Mouse (Mus musculus) liver, embryonic 13.5 days (tissue): Measurements from ENCODE around the gene Afmid. TPM values are rescaled to one million over a fixed set of nuclear protein-coding genes. Genes with fewer than 3 reads are reported as not detected.

ENCODE experiments used
- ATAC-seq: fragments of 200-750 bp; cut with Nextera tagmentation; 2 replicates; pipeline ENCODE4 v1.8.0; 2017; ENCODE audit warnings: low read depth, mild to moderate bottlenecking, moderate number of reproducible peaks, moderate library complexity
- DNase-seq: peaks from one replicate; pipeline ENCODE4 v3.0.0; 2022
- H3K27ac ChIP-seq: fragments of 300-500 bp; sonication (generic); 2 replicates; pipeline ENCODE4 v1.5.1; 2015; ENCODE audit warnings: moderate library complexity, mild to moderate bottlenecking, inconsistent platforms
- H3K27me3 ChIP-seq: fragments of 300-500 bp; sonication (generic); 2 replicates; pipeline ENCODE4 v1.6.1; 2015; ENCODE audit warnings: mild to moderate bottlenecking, inconsistent platforms
- H3K36me3 ChIP-seq: fragments of 300-500 bp; sonication (generic); 2 replicates; pipeline ENCODE4 v1.6.1; 2015; ENCODE audit warnings: mild to moderate bottlenecking, inconsistent platforms
- H3K4me1 ChIP-seq: fragments of 300-500 bp; sonication (generic); replicated peaks from 2 replicates; pipeline ENCODE4 v1.6.1; 2015; ENCODE audit warnings: inconsistent platforms
- H3K4me2 ChIP-seq: fragments of 300-500 bp; sonication (generic); 2 replicates; pipeline ENCODE4 v1.6.1; 2015; ENCODE audit warnings: inconsistent platforms, mild to moderate bottlenecking, moderate library complexity
- H3K4me3 ChIP-seq: fragments of 300-500 bp; sonication (generic); replicated peaks from 2 replicates; pipeline ENCODE4 v1.5.1; 2015; ENCODE audit warnings: mild to moderate bottlenecking, inconsistent platforms
- H3K9ac ChIP-seq: fragments of 300-500 bp; sonication (generic); 2 replicates; pipeline ENCODE4 v1.6.1; 2015; ENCODE audit warnings: mild to moderate bottlenecking, inconsistent platforms
- H3K9me3 ChIP-seq: fragments of 300-500 bp; sonication (generic); replicated peaks from 2 replicates; pipeline ENCODE4 v1.6.1; 2016; ENCODE audit warnings: inconsistent platforms
- WGBS: fragments of 180-500 bp; shearing (Covaris S2); methylation state at CpG from one replicate; pipeline ENCODE4 v1.1.7; 2015; ENCODE audit not compliant: insufficient replicate concordance; 5-methylcytosine and 5-hydroxymethylcytosine counted together
- polyA plus RNA-seq: library from polyadenylated mRNA; unstranded; fragments of >200 nt; fragmentation: Nextera tagmentation; extraction: Ambion mirVana; gene quantifications from 2 replicates; pipeline ENCODE4 v1.2.1, GENCODE M21; 2015

The Afmid gene
- polyA plus RNA-seq, 1 experiment from 2014 or later: 7.8 TPM

DNA sequence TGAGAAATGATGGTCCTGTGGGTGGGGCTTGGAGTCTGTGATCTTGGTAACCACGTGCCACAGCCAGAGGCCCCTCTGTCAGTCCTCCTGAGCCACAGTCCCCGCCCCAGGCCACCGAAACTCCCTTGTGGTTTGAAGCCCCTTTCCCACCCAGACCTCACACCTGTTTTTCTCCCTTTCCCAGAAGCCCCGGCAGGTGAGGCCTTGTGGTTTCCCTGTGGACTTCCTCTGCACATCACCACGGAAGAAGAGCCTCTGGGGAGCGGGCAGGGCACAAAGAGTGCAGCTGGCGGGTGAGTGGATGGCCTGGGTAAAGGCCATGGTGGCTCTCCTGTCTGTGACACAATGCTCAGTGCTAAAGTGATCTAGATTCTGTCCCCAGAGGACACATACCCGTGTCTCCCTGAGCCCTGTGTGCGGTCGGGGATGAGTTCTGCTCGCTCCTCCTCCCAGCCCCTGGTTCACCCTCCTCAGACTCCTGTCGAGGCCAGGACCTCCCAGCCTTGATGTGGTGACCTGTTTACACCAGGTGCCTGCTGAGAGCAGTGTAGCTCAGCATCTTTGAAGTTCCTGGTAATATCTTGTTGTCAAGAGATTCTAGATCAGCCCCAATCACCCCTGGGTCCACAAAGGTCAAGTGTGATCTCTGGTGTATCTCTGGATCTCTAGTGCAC, 46.3 kb downstream of the Afmid start:
- no peak overlapping the region for H3K27ac ChIP-seq
- no peak overlapping the region for H3K9ac ChIP-seq
- no peaks in the 10 kb centered on the region for H3K36me3 ChIP-seq
- no peak overlapping the region for H3K4me3 ChIP-seq
- peaks cover 33% of the 10 kb centered on the region for H3K4me1 ChIP-seq
- no peaks in the 10 kb centered on the region for H3K9me3 ChIP-seq
- DNase-seq (no peak), ATAC-seq (no peak)
- WGBS: 30% methylated on average over 12 of the region's 12 CpGs
- H3K4me2 ChIP-seq: no peak overlapping the region
- peaks cover 31% of the 10 kb centered on the region for H3K27me3 ChIP-seq

DNA sequence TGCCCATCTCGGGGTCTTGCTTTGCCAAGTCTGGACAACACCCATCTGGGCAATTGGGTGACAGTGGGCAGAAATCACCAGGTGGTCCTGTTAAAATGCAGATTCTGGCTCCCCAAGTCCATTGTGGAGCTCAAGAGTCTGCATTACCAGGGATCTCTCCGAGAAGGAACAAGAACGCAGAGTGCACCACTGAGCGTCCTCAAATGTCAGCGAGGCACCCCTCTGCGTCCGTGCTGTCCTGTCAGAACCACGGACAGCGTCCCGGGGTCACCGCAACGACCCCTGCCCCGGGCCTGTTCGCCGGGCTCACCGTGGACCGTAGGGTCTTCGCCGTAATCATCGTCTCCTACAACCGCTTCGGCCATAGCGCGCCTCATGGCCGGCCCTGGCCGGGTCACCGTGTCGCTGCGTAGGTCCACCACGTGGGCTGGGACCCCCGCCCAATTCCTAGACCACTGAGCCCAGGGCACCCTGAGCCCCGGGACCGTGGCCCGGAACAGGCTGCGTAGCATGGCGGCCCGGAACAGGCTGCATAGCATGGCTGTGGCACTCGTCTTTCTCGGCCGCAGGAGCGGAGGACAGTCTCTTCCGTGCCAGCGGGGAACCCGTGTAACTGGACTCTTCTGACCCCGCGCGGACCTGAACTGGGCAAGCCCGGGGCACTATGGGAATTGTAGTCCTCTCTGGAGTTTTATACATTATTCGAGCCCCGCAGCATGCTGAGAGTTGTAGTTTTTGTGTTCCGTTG, 47.3 kb downstream of the Afmid start, which contains the start of gene Tha1:
Gene Tha1 (minus strand): TSS at position 621 of the 748 bp plus-strand sequence.
- Histone ChIP-seq H3K27ac (no peak within 1 kb of the TSS), H3K36me3 (no peaks in the 10 kb centered on the region), H3K4me2 (peak within 1 kb of the TSS; percentile 74), H3K27me3 (peaks cover 31% of the 10 kb centered on the region), H3K9me3 (no peaks in the 10 kb centered on the region), H3K4me1 (peaks cover 43% of the 10 kb centered on the region), H3K9ac (peak within 1 kb of the TSS; percentile 61), H3K4me3 (peak within 1 kb of the TSS; percentile 62)
- no peak for DNase-seq
- WGBS: 2% methylated on average over 51 of the region's 51 CpGs
- peak; percentile 50 for ATAC-seq

DNA sequence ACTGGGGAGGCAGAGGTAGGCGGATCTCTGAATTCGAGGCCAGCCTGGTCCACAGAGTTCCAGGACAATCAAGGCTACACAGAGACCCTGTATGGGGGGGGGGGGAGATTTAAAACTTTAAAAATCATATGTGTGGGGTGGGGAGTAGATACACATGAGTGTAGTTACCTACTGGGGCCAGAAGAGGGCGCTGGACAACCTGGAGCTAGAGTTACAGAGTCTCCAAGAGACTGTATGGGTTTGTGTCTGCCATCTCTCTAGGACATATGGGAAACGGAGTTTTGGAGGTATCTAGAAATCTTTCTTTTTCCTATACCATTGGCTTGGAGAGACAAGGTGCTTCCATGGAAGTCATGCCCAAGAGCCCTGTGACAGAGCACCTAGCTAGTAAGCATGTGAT, 48.7 kb downstream of the Afmid start:
- H3K9ac ChIP-seq: no peak overlapping the region
- H3K9me3 ChIP-seq: no peaks in the 10 kb centered on the region
- no peak overlapping the region for H3K4me2 ChIP-seq
- no peak overlapping the region for H3K4me3 ChIP-seq
- DNase-seq (no peak), ATAC-seq (no peak)
- H3K36me3 ChIP-seq: no peaks in the 10 kb centered on the region
- peaks cover 56% of the 10 kb centered on the region for H3K4me1 ChIP-seq
- 46% methylated on average over 4 of the region's 4 CpGs for WGBS
- H3K27ac ChIP-seq: no peak overlapping the region
- peaks cover 34% of the 10 kb centered on the region for H3K27me3 ChIP-seq

DNA sequence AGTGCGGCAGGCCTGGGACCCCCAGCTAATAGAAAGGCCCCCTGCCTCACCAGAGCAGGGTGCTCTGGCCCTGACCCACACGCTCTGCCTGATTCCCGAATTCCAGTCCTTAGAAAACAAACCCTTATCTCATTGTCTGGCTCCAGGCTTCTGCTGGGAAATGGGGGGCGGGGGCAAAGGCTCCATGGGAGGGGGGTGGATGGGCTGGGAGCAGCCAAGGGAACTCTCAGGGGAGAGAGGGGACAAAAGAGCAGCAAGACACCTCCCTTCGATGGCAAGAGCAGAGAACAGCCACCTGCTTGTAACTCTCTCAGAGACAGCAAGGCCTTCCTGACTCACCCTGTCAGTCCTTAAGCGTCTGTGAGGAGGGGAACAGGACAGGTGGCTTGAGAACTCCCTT, 50.0 kb downstream of the Afmid start:
- Histone ChIP-seq H3K27me3 (peaks cover 34% of the 10 kb centered on the region), H3K4me2 (no peak overlapping the region), H3K9ac (no peak overlapping the region), H3K4me3 (no peak overlapping the region), H3K4me1 (peaks cover 60% of the 10 kb centered on the region), H3K27ac (no peak overlapping the region), H3K9me3 (no peaks in the 10 kb centered on the region), H3K36me3 (no peaks in the 10 kb centered on the region)
- 47% methylated on average over 6 of the region's 6 CpGs for WGBS
- ATAC-seq: no peak
- no peak for DNase-seq

DNA sequence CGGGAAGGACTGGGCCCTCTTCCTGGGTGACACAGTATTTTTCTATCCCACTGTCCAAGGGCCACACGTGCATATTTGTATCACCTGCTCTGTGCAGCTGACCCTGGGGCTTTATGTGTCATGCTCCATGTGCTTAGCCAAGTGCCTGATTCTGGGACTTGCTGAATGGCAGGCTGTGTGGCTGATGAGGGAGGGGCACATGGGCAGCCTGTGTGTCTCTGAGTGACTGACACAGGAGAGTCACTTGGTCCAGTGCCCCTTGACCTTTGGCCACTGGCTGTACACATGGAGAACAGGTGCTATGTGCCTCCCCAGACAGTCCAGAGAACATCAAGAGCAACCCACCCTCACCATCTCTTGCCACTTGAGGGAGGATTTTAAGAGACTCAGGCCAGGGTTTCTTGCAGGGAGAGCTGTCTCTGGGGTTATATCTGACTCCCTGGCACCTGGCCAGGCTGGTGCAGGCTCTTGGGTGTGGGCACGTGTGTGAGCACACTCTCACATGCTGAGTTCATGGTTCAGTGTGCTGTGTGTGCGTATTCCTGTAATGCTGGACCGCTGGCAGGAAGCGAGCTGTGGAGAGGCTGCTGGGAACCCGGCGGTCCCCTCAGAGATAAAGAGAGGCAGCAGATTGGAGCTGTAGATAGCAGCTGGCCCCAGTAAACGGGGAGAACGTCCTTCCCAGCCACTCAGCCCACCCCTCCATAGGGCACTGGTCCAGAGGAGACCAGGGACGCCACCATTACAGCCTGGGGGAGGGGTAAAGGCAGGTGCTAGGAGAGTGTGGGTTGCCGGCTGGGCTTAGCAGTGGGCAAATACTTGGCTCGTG, 52.4 kb downstream of the Afmid start:
- Histone ChIP-seq H3K9me3 (no peaks in the 10 kb centered on the region), H3K4me1 (peaks cover 55% of the 10 kb centered on the region), H3K9ac (peak overlapping the region; percentile 26; the same call in 1 of the 2 replicates), H3K27ac (peak overlapping the region; percentile 66), H3K4me3 (no peak overlapping the region), H3K36me3 (no peaks in the 10 kb centered on the region), H3K4me2 (peak overlapping the region; percentile 41), H3K27me3 (peaks cover 10% of the 10 kb centered on the region)
- WGBS: 6% methylated on average over 13 of the region's 13 CpGs
- ATAC-seq: peak; percentile 26; the same call in 1 of the 2 replicates
- DNase-seq: no peak

DNA sequence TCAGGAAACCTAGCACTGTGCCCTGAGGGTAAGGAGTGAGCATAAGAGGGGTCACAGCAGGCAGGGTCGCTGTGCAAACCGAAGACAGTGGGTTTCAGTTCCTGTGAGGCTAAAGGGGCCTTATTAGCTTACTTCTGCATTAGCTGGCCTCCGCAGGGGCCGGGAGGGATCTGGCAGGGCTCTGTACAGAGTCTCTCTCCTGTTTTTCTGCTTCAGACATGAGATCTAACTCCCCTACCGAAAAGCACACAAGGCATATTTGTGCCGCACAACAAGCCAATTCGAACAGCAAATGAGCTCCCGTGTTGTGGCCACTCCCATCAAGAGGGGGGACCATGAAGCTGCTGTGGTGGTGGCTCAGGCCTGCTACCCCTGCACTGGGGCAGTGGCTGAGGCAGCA, 53.2 kb downstream of the Afmid start:
- Histone ChIP-seq H3K4me3 (no peak overlapping the region), H3K4me2 (peak overlapping the region; percentile 41), H3K9ac (no peak overlapping the region), H3K36me3 (no peaks in the 10 kb centered on the region), H3K4me1 (peaks cover 51% of the 10 kb centered on the region), H3K9me3 (no peaks in the 10 kb centered on the region), H3K27me3 (0 out of 2 replicates have a peak, but pooled peaks cover 3% of the 10 kb centered on the region), H3K27ac (peak overlapping the region; percentile 66)
- DNase-seq: no peak
- ATAC-seq: no peak
- WGBS: 12% methylated on average over 8 of the region's 8 CpGs

DNA sequence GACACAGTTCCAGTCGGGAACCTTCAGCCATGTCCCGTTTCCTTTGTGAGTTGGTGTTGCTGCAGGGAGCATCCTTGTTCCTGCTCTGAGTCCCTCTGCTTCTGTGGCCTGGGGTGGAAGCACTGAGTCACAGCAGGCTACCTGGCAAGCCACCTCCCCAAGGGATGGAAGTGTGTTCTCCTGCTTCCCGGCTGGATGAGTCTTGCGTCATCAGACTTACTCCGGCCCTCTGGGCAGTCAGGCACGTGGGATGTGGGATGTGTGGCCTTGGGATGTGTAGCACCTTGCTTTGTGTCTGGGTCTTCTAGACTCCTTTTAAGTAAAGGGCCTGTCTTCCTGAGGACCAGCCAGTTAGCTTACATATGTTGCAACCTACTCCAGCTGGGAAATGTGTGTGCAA, 54.0 kb downstream of the Afmid start:
- Histone ChIP-seq H3K27ac (peak overlapping the region; percentile 66), H3K9ac (no peak overlapping the region), H3K9me3 (no peaks in the 10 kb centered on the region), H3K27me3 (0 out of 2 replicates have a peak, but pooled peaks cover 3% of the 10 kb centered on the region), H3K4me2 (no peak overlapping the region), H3K4me3 (no peak overlapping the region), H3K36me3 (no peaks in the 10 kb centered on the region), H3K4me1 (peaks cover 51% of the 10 kb centered on the region)
- ATAC-seq (no peak), DNase-seq (no peak)
- 65% methylated on average over 6 of the region's 6 CpGs for WGBS

DNA sequence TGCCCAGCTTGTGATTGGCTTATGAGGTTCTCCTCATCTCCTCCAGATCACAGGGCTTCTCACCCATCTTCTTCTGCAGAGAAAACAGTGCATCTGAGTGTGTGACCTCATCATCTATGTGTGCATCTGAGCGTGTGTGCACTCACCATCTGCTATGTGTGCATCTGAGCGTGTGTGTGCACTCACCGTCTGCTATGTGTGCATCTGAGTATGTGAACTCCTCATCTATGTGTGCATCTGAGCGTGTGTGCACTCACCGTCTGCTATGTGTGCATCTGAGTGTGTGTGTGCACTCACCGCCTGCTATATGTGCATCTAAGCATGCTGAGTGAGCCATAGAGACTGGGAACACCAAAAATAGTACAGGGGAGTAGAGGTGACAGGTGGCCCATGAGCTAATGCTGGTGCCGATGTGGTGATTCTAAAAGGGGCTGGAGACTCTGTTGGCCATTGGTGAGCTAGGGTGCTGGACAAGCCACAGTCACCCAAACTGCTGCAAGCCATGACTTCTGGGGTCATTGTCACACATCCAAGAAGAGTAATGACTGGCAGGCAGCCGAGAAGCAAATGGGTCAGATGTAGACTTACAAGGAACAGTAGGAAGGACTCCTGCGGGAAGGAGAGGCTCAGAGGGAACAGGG, 54.7 kb downstream of the Afmid start:
- peak overlapping the region; percentile 32; the same call in 1 of the 2 replicates for H3K27ac ChIP-seq

DNA sequence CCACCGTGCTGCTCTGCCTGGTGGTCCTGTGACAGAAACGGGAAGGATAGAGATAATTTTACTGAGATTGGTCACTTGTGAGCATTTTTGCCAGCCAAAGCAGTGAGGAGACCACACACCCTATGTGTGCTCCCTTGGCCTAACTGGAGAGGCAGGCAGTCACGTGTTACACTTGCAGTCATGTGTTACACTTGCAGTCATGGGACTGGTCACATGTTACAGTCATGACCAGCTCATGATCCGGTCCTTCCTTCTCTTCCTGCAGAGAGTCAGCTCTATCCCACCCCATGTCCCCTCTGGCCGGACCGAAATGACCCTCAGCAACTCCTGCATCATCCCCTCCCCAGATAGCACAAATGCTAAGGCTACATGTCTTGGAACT, 55.2 kb downstream of the Afmid start:
- Histone ChIP-seq H3K27ac (peak overlapping the region; percentile 32; the same call in 1 of the 2 replicates), H3K36me3 (no peaks in the 10 kb centered on the region), H3K4me2 (no peak overlapping the region), H3K4me1 (peaks cover 48% of the 10 kb centered on the region), H3K27me3 (0 out of 2 replicates have a peak, but pooled peaks cover 3% of the 10 kb centered on the region), H3K9me3 (no peaks in the 10 kb centered on the region), H3K4me3 (no peak overlapping the region), H3K9ac (no peak overlapping the region)
- ATAC-seq (no peak), DNase-seq (no peak)
- WGBS: 47% methylated on average over 6 of the region's 6 CpGs

More for the DNA sequence above, 54.7 kb downstream of the Afmid start:
- H3K9me3 ChIP-seq: no peaks in the 10 kb centered on the region
- H3K4me3 ChIP-seq: no peak overlapping the region
- H3K4me2 ChIP-seq: no peak overlapping the region
- H3K4me1 ChIP-seq: peaks cover 46% of the 10 kb centered on the region
- 0 out of 2 replicates have a peak, but pooled peaks cover 3% of the 10 kb centered on the region for H3K27me3 ChIP-seq
- DNase-seq: no peak
- WGBS: 76% methylated on average over 9 of the region's 9 CpGs
- ATAC-seq: no peak
- no peaks in the 10 kb centered on the region for H3K36me3 ChIP-seq
- H3K9ac ChIP-seq: no peak overlapping the region

DNA sequence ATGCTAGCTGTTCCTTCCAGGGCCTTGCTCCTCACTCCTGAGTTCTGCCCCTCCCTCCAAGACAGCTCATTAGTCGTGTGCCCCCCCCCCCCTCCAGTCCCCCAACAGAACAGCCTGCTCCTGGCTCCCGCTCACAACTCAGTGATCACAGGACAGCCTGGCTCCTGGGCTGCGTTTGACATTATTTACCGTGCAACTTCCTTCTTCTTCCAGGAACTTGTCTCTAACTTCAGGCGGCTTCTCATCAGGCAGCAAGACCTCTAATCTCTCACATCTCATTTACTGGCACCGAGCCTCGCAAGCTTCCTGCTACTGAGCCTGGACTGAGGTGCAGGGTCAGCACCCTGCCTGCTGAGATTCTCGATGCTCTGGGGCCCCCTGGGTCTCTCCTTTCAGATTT, 56.1 kb downstream of the Afmid start:
- Histone ChIP-seq H3K4me2 (no peak overlapping the region), H3K36me3 (no peaks in the 10 kb centered on the region), H3K4me1 (peaks cover 53% of the 10 kb centered on the region), H3K27me3 (0 out of 2 replicates have a peak, but pooled peaks cover 3% of the 10 kb centered on the region), H3K27ac (peak overlapping the region; percentile 64), H3K9me3 (no peaks in the 10 kb centered on the region), H3K4me3 (no peak overlapping the region), H3K9ac (no peak overlapping the region)
- DNase-seq (no peak), ATAC-seq (no peak)
- WGBS: 8% methylated on average over 7 of the region's 8 CpGs
